Mouse (Mus musculus) limb, embryonic 14.5 days (tissue): ENCODE data around the gene Zswim7. TPM values are rescaled to one million over a fixed set of nuclear protein-coding genes. Genes with fewer than 3 reads are reported as not detected.

Source experiments
- ATAC-seq: fragments of 200-750 bp; cut with Nextera tagmentation; 2 replicates; pipeline ENCODE4 v1.8.0; 2017; ENCODE audit warnings: low read depth, moderate number of reproducible peaks, moderate TSS enrichment; ENCODE audit not compliant: low FRiP score
- DNase-seq: peaks from one replicate; pipeline ENCODE4 v3.0.0-alpha.2; 2015; ENCODE audit warnings: low spot score
- H3K27ac ChIP-seq: fragments of 300-500 bp; sonication (generic); replicated peaks from 2 replicates; pipeline ENCODE4 v1.5.1; 2014; ENCODE audit warnings: low read depth, mild to moderate bottlenecking, low read length, moderate library complexity, mixed read lengths
- H3K27me3 ChIP-seq: fragments of 300-500 bp; sonication (generic); 2 replicates; pipeline ENCODE4 v1.6.1; 2014; ENCODE audit warnings: low read length, mixed read lengths; ENCODE audit not compliant: control insufficient read depth, insufficient read depth
- H3K36me3 ChIP-seq: fragments of 300-500 bp; sonication (generic); 2 replicates; pipeline ENCODE4 v1.6.1; 2014; ENCODE audit warnings: mild to moderate bottlenecking, low read length, moderate library complexity, mixed read lengths; ENCODE audit not compliant: control insufficient read depth, insufficient read depth
- H3K4me1 ChIP-seq: fragments of 300-500 bp; sonication (generic); 2 replicates; pipeline ENCODE4 v1.6.1; 2014; ENCODE audit warnings: antibody characterized with exemption, low read length, mixed read lengths; ENCODE audit not compliant: control insufficient read depth, insufficient read depth
- H3K4me2 ChIP-seq: fragments of 300-500 bp; sonication (generic); replicated peaks from 2 replicates; pipeline ENCODE4 v1.6.1; 2014; ENCODE audit warnings: low read depth, mild to moderate bottlenecking, low read length, moderate library complexity; ENCODE audit not compliant: severe bottlenecking
- H3K4me3 ChIP-seq: fragments of 300-500 bp; sonication (generic); replicated peaks from 2 replicates; pipeline ENCODE4 v1.5.1; 2014; ENCODE audit warnings: low read length
- H3K9ac ChIP-seq: fragments of 300-500 bp; sonication (generic); 2 replicates; pipeline ENCODE4 v1.6.1; 2014; ENCODE audit warnings: mild to moderate bottlenecking, low read depth, low read length, moderate library complexity; ENCODE audit not compliant: severe bottlenecking
- H3K9me3 ChIP-seq: fragments of 300-500 bp; sonication (generic); 2 replicates; pipeline ENCODE4 v1.6.1; 2016; ENCODE audit warnings: low read length; ENCODE audit not compliant: control insufficient read depth
- POLR2A ChIP-seq: fragments of 200-500 bp; IDR thresholded peaks from 2 replicates; pipeline ENCODE4 v1.8.0; 2012; ENCODE audit warnings: inconsistent platforms, mild to moderate bottlenecking, moderate library complexity, borderline replicate concordance; ENCODE audit not compliant: insufficient read depth, insufficient read length; ENCODE audit errors: extremely low read depth
- WGBS: fragments of 180-500 bp; shearing (Covaris S2); extraction: QIAGEN DNeasy Blood & Tissue Kit; methylation state at CpG from one replicate; pipeline ENCODE4 v1.1.7; 2014; 5-methylcytosine and 5-hydroxymethylcytosine counted together
- polyA plus RNA-seq, 2 experiments: library from polyadenylated mRNA; depleted of rRNA in 1 of 2; stranded (reverse) in 1 of 2; unstranded in 1 of 2; fragments of >200 nt; fragmentation: Nextera tagmentation in 1 of 2; extraction: Ambion mirVana in 1 of 2; gene quantifications; 2 replicates each; pipeline versions ENCODE4 v1.2.1 to v1.2.3; 2012 to 2014

Zswim7 gene
- polyA plus RNA-seq, 2 experiments: 19.2 to 23.1 TPM

DNA sequence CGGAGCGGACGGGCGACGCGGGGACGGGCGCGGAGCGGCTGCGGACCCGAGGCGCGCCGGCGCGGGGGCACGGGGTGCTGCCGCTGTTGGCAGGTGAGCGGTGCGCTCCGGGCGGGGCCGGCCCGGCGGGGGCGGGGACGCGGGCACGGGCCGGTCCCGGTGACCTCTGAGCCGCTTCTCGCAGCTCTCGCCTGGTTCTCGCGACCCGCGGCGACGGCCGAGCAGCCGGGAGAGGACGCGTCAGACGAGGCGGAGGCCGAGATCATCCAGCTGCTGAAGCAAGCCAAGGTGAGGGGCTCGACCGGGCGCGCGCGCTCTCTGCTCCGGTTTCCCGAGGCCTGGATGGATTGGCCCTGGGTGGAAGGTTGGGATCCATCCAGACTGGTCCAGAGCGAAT, 424 bp upstream of the Zswim7 start:
- WGBS: 1% methylated on average over 32 of the region's 57 CpGs
- peaks cover 27% of the 10 kb centered on the region for H3K36me3 ChIP-seq
- H3K9ac ChIP-seq: peak overlapping the region; percentile 78
- peak overlapping the region; percentile 85 for H3K4me3 ChIP-seq
- DNase-seq (peak; percentile 26), ATAC-seq (peak; percentile 53)
- peak overlapping the region; percentile 87 for H3K4me2 ChIP-seq
- peak overlapping the region; percentile 92 for H3K27ac ChIP-seq
- TF ChIP-seq POLR2A: no peak
- peaks cover 3% of the 10 kb centered on the region; the same call in 1 of the 2 replicates for H3K4me1 ChIP-seq
- no peaks in the 10 kb centered on the region for H3K27me3 ChIP-seq
- H3K9me3 ChIP-seq: no peaks in the 10 kb centered on the region

DNA sequence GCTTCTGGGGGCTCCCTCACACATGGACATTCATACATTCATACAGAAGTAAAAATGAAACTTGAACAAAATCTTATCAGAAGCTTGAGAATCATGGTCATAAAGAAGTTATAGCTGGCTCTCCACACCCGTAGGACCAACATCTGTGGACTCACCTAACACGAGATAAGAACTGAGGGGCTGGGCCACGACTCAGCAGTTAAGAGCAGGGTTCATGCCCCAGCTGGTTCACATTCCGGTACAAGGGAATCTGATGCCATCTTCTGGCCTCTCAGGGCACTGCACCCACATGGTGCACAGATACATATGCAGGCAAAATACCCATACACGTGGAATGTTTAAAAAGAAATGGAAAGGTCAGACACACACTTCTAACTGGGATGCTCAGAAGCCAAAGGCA, 3.1 kb downstream of the Zswim7 start:
- Histone ChIP-seq H3K27me3 (no peaks in the 10 kb centered on the region), H3K4me3 (no peak overlapping the region), H3K4me1 (peaks cover 3% of the 10 kb centered on the region; the same call in 1 of the 2 replicates), H3K27ac (no peak overlapping the region), H3K36me3 (no peaks in the 10 kb centered on the region), H3K9me3 (no peaks in the 10 kb centered on the region), H3K9ac (no peak overlapping the region), H3K4me2 (no peak overlapping the region)
- 20% methylated on average over 5 of the region's 5 CpGs for WGBS
- ATAC-seq (no peak), DNase-seq (peak; percentile 39)
- TF ChIP-seq POLR2A: no peak

DNA sequence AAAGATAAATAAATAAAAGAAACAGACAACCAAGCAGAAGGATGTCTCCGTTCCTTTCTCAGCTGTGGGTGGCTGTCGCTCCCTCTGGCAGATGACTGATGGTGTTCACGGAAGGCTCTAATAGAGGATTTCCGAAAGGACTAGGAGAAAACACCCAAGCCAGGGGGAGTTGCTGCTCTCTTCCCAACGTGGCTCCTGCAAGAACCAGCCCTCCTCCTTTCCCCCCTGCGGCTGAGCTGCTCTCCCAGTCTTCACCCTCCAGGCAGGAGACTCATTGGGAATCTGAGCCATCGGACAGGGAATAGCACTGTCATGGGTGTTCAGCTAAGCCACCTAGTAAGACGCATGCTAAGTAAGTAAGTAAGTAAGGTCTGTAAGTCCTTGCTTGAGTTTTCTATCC, 4.1 kb downstream of the Zswim7 start:
- no peak overlapping the region for H3K4me2 ChIP-seq
- H3K4me1 ChIP-seq: peaks cover 1% of the 10 kb centered on the region; the same call in 1 of the 2 replicates
- no peaks in the 10 kb centered on the region for H3K36me3 ChIP-seq
- DNase-seq (no peak), ATAC-seq (no peak)
- TF ChIP-seq POLR2A: no peak
- H3K27me3 ChIP-seq: no peaks in the 10 kb centered on the region
- 66% methylated on average over 8 of the region's 8 CpGs for WGBS
- H3K9ac ChIP-seq: no peak overlapping the region
- no peak overlapping the region for H3K4me3 ChIP-seq
- no peak overlapping the region for H3K27ac ChIP-seq
- no peaks in the 10 kb centered on the region for H3K9me3 ChIP-seq

DNA sequence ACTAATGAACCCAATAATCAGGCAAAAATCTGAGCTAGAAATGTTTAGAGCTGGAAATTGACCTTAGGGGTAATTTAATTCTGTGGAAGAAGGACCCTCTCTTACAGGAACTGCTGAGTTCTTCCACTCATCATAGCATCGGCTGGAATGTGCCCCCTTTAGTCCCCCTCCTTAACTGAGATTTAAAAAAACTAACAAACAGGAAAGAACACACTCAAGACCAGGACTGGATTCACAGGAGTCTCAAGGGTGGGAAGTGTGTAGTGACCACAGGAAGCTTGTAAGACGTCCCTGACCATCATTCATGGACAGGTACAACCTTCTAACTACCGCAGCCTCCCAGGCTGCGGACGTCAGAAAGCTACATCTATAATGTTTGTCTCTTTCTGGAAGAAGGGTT, 10.3 kb downstream of the Zswim7 start:
- Histone ChIP-seq H3K36me3 (peaks cover 12% of the 10 kb centered on the region), H3K9ac (no peak overlapping the region), H3K9me3 (no peaks in the 10 kb centered on the region), H3K27ac (no peak overlapping the region), H3K4me3 (no peak overlapping the region), H3K4me2 (no peak overlapping the region), H3K4me1 (no peaks in the 10 kb centered on the region), H3K27me3 (no peaks in the 10 kb centered on the region)
- no peak for DNase-seq
- 52% methylated on average over 5 of the region's 5 CpGs for WGBS
- ATAC-seq: no peak
- no peak for TF ChIP-seq POLR2A

DNA sequence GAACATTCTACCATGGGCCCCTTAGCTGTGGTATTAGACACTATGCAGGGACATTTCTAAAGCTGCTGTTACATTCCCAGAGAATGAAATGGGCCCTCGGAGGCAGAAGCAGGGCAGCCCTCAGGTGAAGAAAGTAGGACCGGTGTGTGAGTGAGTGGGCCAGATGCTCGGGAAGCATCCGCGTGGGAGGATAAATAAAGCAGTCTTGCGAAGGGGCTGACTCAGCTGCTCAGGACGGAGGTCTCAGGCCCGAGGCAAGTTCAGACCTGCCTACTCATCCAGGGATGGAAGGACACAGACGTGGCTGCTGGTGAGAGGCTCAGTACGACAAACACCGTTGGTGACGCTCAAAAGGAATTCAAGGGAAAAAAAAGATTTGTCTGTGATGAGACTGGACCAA, 12.1 kb downstream of the Zswim7 start:
- Histone ChIP-seq H3K36me3 (peaks cover 12% of the 10 kb centered on the region), H3K9ac (no peak overlapping the region), H3K4me1 (no peaks in the 10 kb centered on the region), H3K27me3 (no peaks in the 10 kb centered on the region), H3K27ac (no peak overlapping the region), H3K4me3 (no peak overlapping the region), H3K9me3 (no peaks in the 10 kb centered on the region), H3K4me2 (no peak overlapping the region)
- whole genome bisulfite sequencing: 73% methylated on average over 12 of the region's 12 CpGs
- ATAC-seq (no peak), DNase-seq (no peak)
- TF ChIP-seq POLR2A: no peak

DNA sequence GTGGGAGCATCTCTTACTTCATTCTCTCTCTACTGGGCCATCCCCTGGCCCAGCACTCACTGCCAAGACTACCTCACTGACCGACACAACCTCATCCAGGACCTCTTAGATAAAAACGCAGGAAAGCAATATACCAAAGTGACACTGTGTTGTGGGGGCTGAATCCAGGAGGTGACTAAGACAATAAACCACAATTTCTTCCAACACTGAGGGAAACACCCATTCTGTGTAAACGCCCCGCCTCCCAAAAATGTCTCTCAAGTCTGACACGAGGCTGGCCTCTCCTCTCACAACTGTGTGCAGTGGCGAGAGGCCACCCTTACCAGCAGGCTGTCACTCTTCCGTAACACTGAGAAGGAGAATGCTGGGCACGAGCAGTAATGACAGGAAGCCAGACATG, 12.8 kb downstream of the Zswim7 start:
- Histone ChIP-seq H3K4me2 (no peak overlapping the region), H3K27me3 (no peaks in the 10 kb centered on the region), H3K9ac (no peak overlapping the region), H3K36me3 (peaks cover 12% of the 10 kb centered on the region), H3K9me3 (no peaks in the 10 kb centered on the region), H3K27ac (no peak overlapping the region), H3K4me1 (no peaks in the 10 kb centered on the region), H3K4me3 (no peak overlapping the region)
- no peak for DNase-seq
- WGBS: 66% methylated on average over 8 of the region's 8 CpGs
- ATAC-seq: no peak
- no peak for TF ChIP-seq POLR2A
